Mouse (Mus musculus): ENCODE measurements around the gene Cyp2b10.

GRCm38 (mm10) chr7:25904489-25904888 is 7.1 kb downstream of the Cyp2b10 start:
- TF ChIP-seq CTCF (conservative IDR thresholded peaks at IDR 0.05; ENCODE audit: insufficient read depth, insufficient read length, low read depth, low read length) (no peak), POLR2A (IDR thresholded peaks at IDR 0.05; ENCODE audit: low read depth, low read length) (no peak)

Data from kidney, adult 2 months (tissue).